Mouse (Mus musculus): ENCODE results near the gene Ifna7.

GRCm38 (mm10) chr4:88863309-88863708 lies 47.3 kb downstream of the Ifna7 start:
- TF ChIP-seq CTCF (IDR thresholded peaks at IDR 0.05; ENCODE audit: low read depth) (no peak), EP300 (IDR thresholded peaks at IDR 0.05; ENCODE audit: low read depth) (no peak)
